Mouse (Mus musculus): ENCODE measurements around the gene Supt6.
"Not testable (repeated sequence)": the region's sequence is repeated elsewhere in the genome, so short reads cannot be mapped to it uniquely, and the experiment has no call there.

Supt6 gene

DNA sequence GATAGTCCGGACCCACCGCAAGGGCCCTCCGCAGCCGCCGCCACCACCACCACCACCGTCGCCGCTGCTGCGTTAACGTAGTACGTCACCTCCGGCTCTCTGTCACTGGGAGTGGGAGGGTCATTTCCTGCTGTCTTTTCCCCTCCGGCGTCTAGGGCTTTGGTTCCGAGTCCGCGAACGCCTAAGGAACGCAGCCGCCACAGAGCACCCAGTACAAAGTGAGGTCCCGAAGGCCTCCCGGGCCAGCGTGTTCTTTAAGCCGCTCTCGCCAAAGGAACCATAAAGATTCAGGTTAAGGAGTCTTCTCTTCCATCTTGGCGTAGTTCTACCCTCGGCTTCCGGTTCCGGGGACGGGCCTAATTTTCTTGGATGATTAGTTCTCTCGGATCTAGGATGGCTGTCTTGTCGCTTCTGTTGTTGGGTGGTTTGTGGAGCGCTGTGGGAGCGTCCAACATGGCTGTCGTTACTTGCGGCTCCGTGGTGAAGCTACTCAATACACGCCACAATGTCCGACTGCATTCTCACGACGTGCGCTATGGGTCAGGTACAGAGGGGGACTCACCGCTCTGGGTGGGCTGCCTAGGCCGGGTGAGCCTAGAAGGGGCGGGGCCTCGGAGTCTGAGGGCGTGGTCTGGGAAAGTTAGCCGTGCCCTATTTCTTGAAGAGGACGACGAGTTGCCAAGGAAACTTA lies at the start of gene Supt6, which contains the start of gene Sdf2:
TSS of gene Supt6 (minus strand) at position 361 of the 691 bp plus-strand sequence.
TSS of gene Sdf2 (plus strand) at position 120 of the 691 bp plus-strand sequence.
- peak; percentile 86 for DNase-seq (ENCODE audit: low spot score)

GRCm38 (mm10) chr11:78294585-78294984 lies 48.8 kb upstream of the Supt6 start:
- DNase-seq (ENCODE audit: low spot score) = no peak

DNA sequence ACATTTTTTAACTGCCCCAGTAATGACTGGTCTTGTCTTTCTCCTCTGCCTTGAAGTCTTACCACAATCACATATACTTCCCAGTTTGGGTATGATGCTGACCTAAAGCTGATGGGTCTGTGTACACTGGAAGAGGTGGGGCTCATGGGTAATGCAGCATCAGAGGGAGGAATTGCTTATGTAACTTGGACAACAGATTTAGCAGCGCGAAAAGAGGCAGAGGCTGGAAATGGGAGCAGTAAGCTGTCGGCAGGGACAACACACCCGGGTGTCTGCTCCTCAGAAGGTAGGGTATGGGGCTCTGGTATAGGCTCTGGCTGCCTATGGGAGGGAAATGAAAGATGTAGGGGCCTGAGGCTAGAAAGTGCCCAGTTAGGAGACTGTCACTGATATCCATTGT lies 44.9 kb upstream of the Supt6 start, which contains the start of gene BC030499:
TSS of gene BC030499 (plus strand) at position 188 of the 400 bp plus-strand sequence.
- no peak for DNase-seq (ENCODE audit: low spot score)

DNA sequence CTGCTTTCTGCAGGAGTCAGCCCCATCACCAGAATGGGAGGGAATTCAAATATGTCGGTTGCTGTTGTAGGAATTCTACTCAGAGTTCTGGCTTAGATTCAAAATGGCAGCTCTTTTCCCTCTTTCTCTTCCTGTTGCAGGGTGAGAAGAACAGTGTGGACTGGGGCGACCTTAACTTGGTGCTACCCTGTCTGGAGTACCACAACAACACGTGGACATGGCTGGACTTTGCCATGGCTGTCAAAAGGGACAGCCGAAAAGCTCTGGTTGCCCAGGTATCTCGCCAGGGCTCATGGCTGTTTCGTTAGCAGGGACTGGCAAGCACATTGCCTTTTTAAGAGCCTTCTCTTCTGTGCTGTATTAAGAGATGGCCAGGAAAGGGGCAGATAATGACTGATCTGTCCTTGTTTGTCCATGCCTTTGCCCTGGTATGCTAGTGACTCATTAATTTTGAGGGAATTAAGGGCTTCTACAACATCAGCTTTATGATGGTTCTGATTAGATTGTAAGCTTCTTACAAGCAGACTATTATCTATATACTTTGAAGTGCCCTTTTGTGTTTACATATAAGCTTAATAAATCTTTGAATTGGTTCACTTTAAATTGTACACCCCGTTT lies 43.5 kb upstream of the Supt6 start:
- no peak for DNase-seq (ENCODE audit: low spot score)

DNA sequence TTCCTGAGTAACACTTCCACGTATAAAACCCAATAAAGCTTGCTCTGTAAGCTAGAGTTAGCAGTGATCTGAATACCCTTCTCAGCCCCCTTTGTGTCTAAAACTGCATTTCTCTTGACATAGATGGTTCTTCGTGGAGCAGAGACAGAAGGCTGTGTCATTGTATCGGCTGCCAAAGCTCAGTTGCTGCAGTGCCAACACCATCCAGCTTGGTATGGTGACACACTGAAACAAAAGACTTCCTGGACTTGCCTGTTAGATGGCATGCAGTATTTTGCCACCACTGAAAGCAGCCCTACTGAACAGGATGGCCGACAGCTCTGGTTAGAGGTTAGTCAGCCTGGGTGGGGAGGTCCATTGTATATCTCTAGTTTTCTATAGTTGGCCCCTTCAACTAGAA lies 33.8 kb upstream of the Supt6 start:
- DNase-seq (ENCODE audit: low spot score) = no peak

DNA sequence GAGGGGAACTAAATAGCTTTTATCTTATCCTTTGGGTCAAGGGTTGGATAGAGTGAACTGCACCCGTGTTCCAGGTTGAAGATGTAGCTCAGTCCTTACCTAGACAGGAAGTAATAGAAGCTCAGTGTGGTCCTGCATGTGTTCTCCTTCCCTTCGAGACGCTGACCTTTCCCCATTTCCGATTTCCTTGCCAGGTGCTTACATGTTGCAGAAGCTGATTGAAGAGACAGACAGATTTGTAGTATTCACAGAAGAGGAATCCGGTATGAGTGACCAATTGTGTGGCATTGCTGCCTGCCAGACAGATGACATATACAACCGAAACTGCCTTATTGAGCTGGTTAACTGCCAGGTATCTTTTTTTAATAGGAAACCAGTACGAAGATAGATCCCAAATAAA lies 33.1 kb upstream of the Supt6 start:
- DNase-seq (ENCODE audit: low spot score) = no peak

DNA sequence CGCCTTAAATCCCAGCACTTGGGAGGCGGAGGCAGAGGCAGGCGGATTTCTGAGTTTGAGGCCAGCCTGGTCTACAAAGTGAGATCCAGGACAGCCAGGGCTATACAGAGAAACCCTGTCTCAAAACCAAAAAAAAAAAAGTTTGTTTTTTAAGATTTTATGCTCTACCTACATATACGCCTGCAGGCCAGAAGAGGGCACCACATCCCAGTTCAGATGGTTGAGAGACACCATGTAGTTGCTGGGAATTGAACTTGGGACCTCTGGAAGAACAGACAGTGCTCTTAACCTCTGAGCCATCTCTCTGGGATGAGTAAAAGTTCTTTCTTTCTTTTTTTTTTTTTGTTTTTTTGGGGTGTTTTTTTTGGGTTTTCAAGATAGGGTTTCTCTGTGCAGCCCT lies 30.4 kb upstream of the Supt6 start:
- not testable (repeated sequence) for DNase-seq (ENCODE audit: low spot score)

- DNase-seq (ENCODE audit: low spot score) = no peak
Measured at GRCm38 (mm10) chr11:78275596-78275995, 29.8 kb upstream of the Supt6 start.

DNA sequence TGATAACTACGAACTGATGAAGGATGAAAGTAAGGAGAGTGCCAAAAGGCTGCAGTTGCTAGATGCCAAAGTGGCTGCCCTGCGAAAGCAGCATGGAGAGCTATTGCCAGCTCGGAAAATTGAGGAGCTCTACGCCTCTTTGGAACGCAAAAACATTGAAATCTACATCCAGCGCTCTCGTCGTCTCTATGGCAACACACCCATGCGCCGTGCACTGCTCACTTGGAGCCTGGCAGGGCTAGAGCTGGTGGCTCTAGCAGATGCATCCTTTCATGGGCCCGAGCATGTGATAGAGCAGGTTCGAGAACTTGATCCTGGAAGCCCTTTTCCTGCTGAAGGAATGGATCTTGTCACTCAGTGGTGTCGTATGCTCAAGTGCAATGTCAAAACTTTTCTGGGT lies 26.2 kb upstream of the Supt6 start:
- no peak for DNase-seq (ENCODE audit: low spot score)

DNA sequence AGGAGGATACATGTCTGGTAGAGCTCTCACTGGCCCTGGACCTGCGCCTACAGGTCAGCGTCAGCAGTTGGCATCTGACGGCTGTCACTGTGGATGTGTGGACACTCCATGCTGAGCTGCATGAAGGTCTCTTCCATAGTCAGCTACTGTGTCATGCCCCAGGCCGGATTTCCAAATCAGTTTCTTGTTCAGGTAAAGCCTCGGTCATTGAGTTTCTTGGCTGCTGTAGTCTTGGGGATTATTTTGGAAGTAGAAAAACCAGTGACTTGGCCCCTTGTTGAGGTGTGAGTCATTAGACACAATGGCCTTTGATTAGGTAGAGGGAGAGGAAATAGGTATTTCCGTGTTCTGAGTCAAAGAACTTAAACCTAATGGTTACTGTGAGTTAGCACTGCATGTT lies 19.8 kb upstream of the Supt6 start:
- no peak for DNase-seq (ENCODE audit: low spot score)

GRCm38 (mm10) chr11:78262550-78262949 lies 16.8 kb upstream of the Supt6 start:
- DNase-seq (ENCODE audit: low spot score) = peak; percentile 17

GRCm38 (mm10) chr11:78261380-78262352 lies 15.9 kb upstream of the Supt6 start, which contains the start of gene 2610507B11Rik:
Gene 2610507B11Rik (plus strand): TSS chr11:78261752.
- peak; percentile 89 for DNase-seq (ENCODE audit: low spot score)

GRCm38 (mm10) chr11:78260489-78261258 lies 14.9 kb upstream of the Supt6 start:
- DNase-seq (ENCODE audit: low spot score) = no peak

GRCm38 (mm10) chr11:78256618-78257017 lies 10.8 kb upstream of the Supt6 start:
- DNase-seq (ENCODE audit: low spot score) = no peak

GRCm38 (mm10) chr11:78247727-78248140 lies 1.9 kb upstream of the Supt6 start:
- no peak for DNase-seq (ENCODE audit: low spot score)

DNA sequence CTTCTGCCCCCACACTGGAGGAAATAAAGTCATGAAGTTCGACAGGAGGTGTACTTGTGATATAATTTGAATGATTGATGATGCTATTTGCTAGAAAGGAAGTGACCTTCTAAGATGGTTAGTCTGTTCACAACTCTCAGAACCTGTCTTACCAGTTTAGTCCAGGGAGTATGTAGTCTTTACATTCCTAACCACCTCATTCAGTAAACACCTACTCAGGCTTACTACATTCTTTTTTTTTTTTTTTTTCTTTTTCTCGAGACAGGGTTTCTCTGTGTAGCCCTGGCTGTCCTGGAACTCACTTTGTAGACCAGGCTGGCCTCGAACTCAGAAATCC lies 1.2 kb upstream of the Supt6 start:
- DNase-seq (ENCODE audit: low spot score) = no peak

- DNase-seq (ENCODE audit: low spot score) = no peak
Measured at GRCm38 (mm10) chr11:78246318-78247011, 678 bp upstream of the Supt6 start.

DNA sequence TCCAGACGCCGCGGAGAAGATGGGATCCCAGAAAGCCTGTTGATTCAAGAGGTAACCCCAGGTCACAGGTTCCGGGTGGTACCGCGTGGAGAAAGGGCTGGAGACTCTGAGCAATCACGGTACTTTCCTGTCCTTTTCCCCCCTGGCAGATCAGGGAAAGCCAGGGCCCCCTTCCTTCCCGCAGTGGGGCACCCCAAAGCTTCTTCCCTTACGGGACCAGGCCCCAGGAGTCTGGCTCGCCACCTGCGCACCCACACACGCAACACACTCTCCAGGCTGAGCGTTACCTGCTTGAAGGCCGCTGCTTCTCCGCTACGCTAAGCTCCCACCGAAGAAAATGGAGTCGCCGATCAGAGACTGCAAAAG lies 543 bp downstream of the Supt6 start:
- DNase-seq (ENCODE audit: low spot score) = no peak

- DNase-seq (ENCODE audit: low spot score) = no peak
Measured at GRCm38 (mm10) chr11:78240193-78240857, 5.5 kb downstream of the Supt6 start.

GRCm38 (mm10) chr11:78231518-78231917 lies 14.3 kb downstream of the Supt6 start:
- no peak for DNase-seq (ENCODE audit: low spot score)

GRCm38 (mm10) chr11:78223586-78223985 lies 22.2 kb downstream of the Supt6 start:
- DNase-seq (ENCODE audit: low spot score) = no peak

Data from spleen, adult 12 weeks (tissue).